Mouse (Mus musculus) CD8-positive naive resting alpha-beta T cell, adult 57 days (primary cell): ENCODE results near the gene Hs3st3a1. TPM values are rescaled to one million over a fixed set of nuclear protein-coding genes. Genes with fewer than 3 reads are reported as not detected.

Source experiments
- total RNA-seq: library from RNA; stranded (reverse); gene quantifications from one replicate; pipeline ENCODE4 v1.2.4, GENCODE M21; 2023

Hs3st3a1 gene
- total RNA-seq: 0.46 TPM

GRCm38 (mm10) chr11:64434611-64435545, at the start of gene Hs3st3a1:
Gene Hs3st3a1, plus strand, starts transcription at chr11:64435332.

GRCm38 (mm10) chr11:64436412-64436727, 1.2 kb downstream of the Hs3st3a1 start, which contains the start of gene F930015N05Rik:
Gene F930015N05Rik, minus strand, starts transcription at chr11:64436653.

Other genes with a start within 250 kb of the Hs3st3a1 start
- gene F930015N05Rik, start 1.3 kb downstream of the Hs3st3a1 start, total RNA-seq: not detected